Mouse (Mus musculus) embryonic facial prominence, embryonic 14.5 days (tissue): ENCODE results near the gene Ttc7b. TPM values are rescaled to one million over a fixed set of nuclear protein-coding genes. Genes with fewer than 3 reads are reported as not detected.

Experiments
- ATAC-seq: fragments of 200-750 bp; cut with Nextera tagmentation; 2 replicates; pipeline ENCODE4 v1.8.0; 2017; ENCODE audit warnings: low read depth, moderate number of reproducible peaks, moderate TSS enrichment
- DNase-seq: peaks from one replicate; pipeline ENCODE4 v3.0.0-alpha.2; 2015; ENCODE audit warnings: low spot score
- H3K27ac ChIP-seq: fragments of 300-500 bp; sonication (generic); replicated peaks from 2 replicates; pipeline ENCODE4 v1.5.1; 2014; ENCODE audit warnings: low read depth, mild to moderate bottlenecking, low read length, moderate library complexity
- H3K27me3 ChIP-seq: fragments of 300-500 bp; sonication (generic); replicated peaks from 2 replicates; pipeline ENCODE4 v1.6.1; 2014; ENCODE audit warnings: low read length; ENCODE audit not compliant: control insufficient read depth, insufficient read depth
- H3K36me3 ChIP-seq: fragments of 300-500 bp; sonication (generic); 2 replicates; pipeline ENCODE4 v1.6.1; 2014; ENCODE audit warnings: low read length, mixed read lengths; ENCODE audit not compliant: control insufficient read depth, insufficient read depth
- H3K4me1 ChIP-seq: fragments of 300-500 bp; sonication (generic); 2 replicates; pipeline ENCODE4 v1.6.1; 2014; ENCODE audit warnings: antibody characterized with exemption, low read length; ENCODE audit not compliant: control insufficient read depth, insufficient read depth
- H3K4me2 ChIP-seq: fragments of 300-500 bp; sonication (generic); 2 replicates; pipeline ENCODE4 v1.6.1; 2014; ENCODE audit warnings: low read depth, mild to moderate bottlenecking, low read length, moderate library complexity, mixed read lengths
- H3K4me3 ChIP-seq: fragments of 300-500 bp; sonication (generic); 2 replicates; pipeline ENCODE4 v1.5.1; 2014; ENCODE audit warnings: low read depth, mild to moderate bottlenecking, low read length
- H3K9ac ChIP-seq: fragments of 300-500 bp; sonication (generic); 2 replicates; pipeline ENCODE4 v1.6.1; 2014; ENCODE audit warnings: low read depth, mild to moderate bottlenecking, low read length, moderate library complexity, mixed read lengths
- H3K9me3 ChIP-seq: fragments of 300-500 bp; sonication (generic); 2 replicates; pipeline ENCODE4 v1.6.1; 2016; ENCODE audit warnings: low read length; ENCODE audit not compliant: control insufficient read depth
- WGBS: fragments of 180-500 bp; shearing (Covaris S2); extraction: QIAGEN DNeasy Blood & Tissue Kit; methylation state at CpG from one replicate; pipeline ENCODE4 v1.1.7; 2014; 5-methylcytosine and 5-hydroxymethylcytosine counted together
- polyA plus RNA-seq: library from polyadenylated mRNA; unstranded; fragments of >200 nt; fragmentation: Nextera tagmentation; extraction: Ambion mirVana; gene quantifications from 2 replicates; pipeline ENCODE4 v1.2.1, GENCODE M21; 2014

The Ttc7b gene
- polyA plus RNA-seq, 1 experiment from 2014 or later, result 6.6 TPM

DNA sequence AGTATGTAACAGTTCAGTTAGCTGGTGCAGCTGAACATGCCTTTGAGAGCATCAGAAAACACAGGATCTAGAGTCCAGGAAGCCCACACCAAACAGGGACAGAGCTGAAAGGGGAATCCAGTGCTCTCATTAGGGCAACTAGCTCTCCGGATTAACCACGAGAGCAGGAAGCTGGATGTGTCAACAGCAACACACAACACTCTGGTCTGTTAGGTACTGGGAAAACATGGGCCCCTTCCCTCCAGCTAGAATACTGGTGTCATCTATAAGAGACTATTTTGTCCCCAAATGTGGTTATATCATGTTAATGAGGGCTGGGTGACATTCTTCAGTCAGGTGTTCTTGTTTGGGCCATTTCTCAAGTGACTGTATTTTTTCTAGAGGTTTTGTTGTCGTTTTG, 21.4 kb upstream of the Ttc7b start:
- H3K36me3 ChIP-seq, result 0 out of 2 replicates have a peak, but pooled peaks cover 5% of the 10 kb centered on the region
- no peaks in the 10 kb centered on the region for H3K27me3 ChIP-seq
- DNase-seq, result no peak
- ATAC-seq, result no peak
- H3K4me2 ChIP-seq, result no peak overlapping the region
- H3K4me1 ChIP-seq, result no peaks in the 10 kb centered on the region
- no peak overlapping the region for H3K9ac ChIP-seq
- whole genome bisulfite sequencing, result 37% methylated on average over 3 of the region's 3 CpGs
- no peak overlapping the region for H3K27ac ChIP-seq
- no peaks in the 10 kb centered on the region for H3K9me3 ChIP-seq
- no peak overlapping the region for H3K4me3 ChIP-seq

DNA sequence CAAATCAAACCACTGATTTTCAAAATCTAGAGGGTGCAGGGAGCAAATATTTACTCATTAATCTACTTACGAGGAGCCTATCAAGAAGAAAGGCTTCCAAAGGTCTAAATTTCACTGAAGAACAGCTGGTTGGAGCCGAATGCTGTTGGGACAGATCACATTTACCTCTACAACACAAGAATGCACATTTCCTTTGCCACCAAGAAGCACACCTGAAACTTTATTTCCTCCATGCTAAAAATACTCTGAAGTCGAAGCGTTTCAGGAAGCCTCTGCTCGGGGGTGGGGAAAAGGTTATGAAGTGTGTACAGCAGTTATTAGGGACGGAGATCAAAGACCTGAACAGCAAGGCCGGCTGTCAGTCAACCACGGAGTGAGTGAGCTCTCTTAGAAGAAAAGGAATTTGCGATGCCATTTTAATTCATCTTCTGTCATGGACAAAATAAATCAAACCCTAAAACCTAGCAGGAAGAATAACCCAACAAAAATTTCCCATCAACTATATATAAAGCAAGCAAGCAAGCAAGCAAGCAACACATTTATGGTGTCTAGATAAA, 18.6 kb upstream of the Ttc7b start:
- no peak overlapping the region for H3K9ac ChIP-seq
- peaks cover 3% of the 10 kb centered on the region; the same call in 1 of the 2 replicates for H3K4me1 ChIP-seq
- no peak overlapping the region for H3K4me3 ChIP-seq
- H3K27me3 ChIP-seq, result no peaks in the 10 kb centered on the region
- 45% methylated on average over 9 of the region's 9 CpGs for WGBS
- DNase-seq (no peak), ATAC-seq (no peak)
- peak overlapping the region; percentile 15; the same call in 1 of the 2 replicates for H3K27ac ChIP-seq
- H3K4me2 ChIP-seq, result no peak overlapping the region
- H3K36me3 ChIP-seq, result no peaks in the 10 kb centered on the region
- H3K9me3 ChIP-seq, result no peaks in the 10 kb centered on the region

- WGBS, result 53% methylated on average over 7 of the region's 7 CpGs
- H3K4me2 ChIP-seq, result no peak overlapping the region
- peak; percentile 39 for DNase-seq
- no peaks in the 10 kb centered on the region for H3K9me3 ChIP-seq
- H3K27me3 ChIP-seq, result no peaks in the 10 kb centered on the region
- H3K4me3 ChIP-seq, result no peak overlapping the region
- H3K36me3 ChIP-seq, result no peaks in the 10 kb centered on the region
- H3K4me1 ChIP-seq, result peaks cover 3% of the 10 kb centered on the region; the same call in 1 of the 2 replicates
- H3K27ac ChIP-seq, result peak overlapping the region; percentile 15; the same call in 1 of the 2 replicates
- ATAC-seq, result no peak
- H3K9ac ChIP-seq, result no peak overlapping the region
Observed at GRCm38 (mm10) chr12:100538445-100539157, 18.0 kb upstream of the Ttc7b start.

GRCm38 (mm10) chr12:100537091-100537490, 16.5 kb upstream of the Ttc7b start:
- Histone ChIP-seq H3K4me3 (no peak overlapping the region), H3K4me2 (no peak overlapping the region), H3K4me1 (peaks cover 3% of the 10 kb centered on the region; the same call in 1 of the 2 replicates), H3K27me3 (no peaks in the 10 kb centered on the region), H3K9me3 (no peaks in the 10 kb centered on the region), H3K9ac (no peak overlapping the region), H3K27ac (no peak overlapping the region), H3K36me3 (no peaks in the 10 kb centered on the region)
- WGBS, result 73% methylated on average over 11 of the region's 11 CpGs
- DNase-seq (no peak), ATAC-seq (no peak)

- Histone ChIP-seq H3K27me3 (no peaks in the 10 kb centered on the region), H3K9me3 (no peaks in the 10 kb centered on the region), H3K9ac (no peak overlapping the region), H3K4me2 (no peak overlapping the region), H3K36me3 (no peaks in the 10 kb centered on the region), H3K4me1 (peaks cover 3% of the 10 kb centered on the region; the same call in 1 of the 2 replicates), H3K27ac (no peak overlapping the region), H3K4me3 (no peak overlapping the region)
- ATAC-seq (no peak), DNase-seq (no peak)
- 73% methylated on average over 12 of the region's 12 CpGs for WGBS
Observed at GRCm38 (mm10) chr12:100535028-100535427, 14.4 kb upstream of the Ttc7b start.

GRCm38 (mm10) chr12:100534028-100534427, 13.4 kb upstream of the Ttc7b start:
- 48% methylated on average over 3 of the region's 3 CpGs for WGBS
- Histone ChIP-seq H3K36me3 (no peaks in the 10 kb centered on the region), H3K9me3 (no peaks in the 10 kb centered on the region), H3K4me1 (peaks cover 3% of the 10 kb centered on the region; the same call in 1 of the 2 replicates), H3K27ac (no peak overlapping the region), H3K4me2 (no peak overlapping the region), H3K9ac (no peak overlapping the region), H3K27me3 (no peaks in the 10 kb centered on the region), H3K4me3 (no peak overlapping the region)
- DNase-seq, result no peak
- ATAC-seq, result no peak

- Histone ChIP-seq H3K27me3 (no peaks in the 10 kb centered on the region), H3K27ac (no peak overlapping the region), H3K4me2 (no peak overlapping the region), H3K4me1 (peaks cover 3% of the 10 kb centered on the region; the same call in 1 of the 2 replicates), H3K9ac (no peak overlapping the region), H3K9me3 (no peaks in the 10 kb centered on the region), H3K4me3 (no peak overlapping the region), H3K36me3 (no peaks in the 10 kb centered on the region)
- DNase-seq (no peak), ATAC-seq (no peak)
- 77% methylated on average over 4 of the region's 4 CpGs for WGBS
Observed at GRCm38 (mm10) chr12:100533209-100533608, 12.6 kb upstream of the Ttc7b start.

- H3K9me3 ChIP-seq, result no peaks in the 10 kb centered on the region
- no peaks in the 10 kb centered on the region for H3K36me3 ChIP-seq
- H3K27me3 ChIP-seq, result no peaks in the 10 kb centered on the region
- WGBS, result 76% methylated on average over 1 of the region's 1 CpGs
- no peak overlapping the region for H3K27ac ChIP-seq
- DNase-seq (no peak), ATAC-seq (no peak)
- H3K4me3 ChIP-seq, result no peak overlapping the region
- no peak overlapping the region for H3K4me2 ChIP-seq
- H3K9ac ChIP-seq, result no peak overlapping the region
- H3K4me1 ChIP-seq, result peaks cover 12% of the 10 kb centered on the region
Observed at GRCm38 (mm10) chr12:100531740-100532139, 11.1 kb upstream of the Ttc7b start.

DNA sequence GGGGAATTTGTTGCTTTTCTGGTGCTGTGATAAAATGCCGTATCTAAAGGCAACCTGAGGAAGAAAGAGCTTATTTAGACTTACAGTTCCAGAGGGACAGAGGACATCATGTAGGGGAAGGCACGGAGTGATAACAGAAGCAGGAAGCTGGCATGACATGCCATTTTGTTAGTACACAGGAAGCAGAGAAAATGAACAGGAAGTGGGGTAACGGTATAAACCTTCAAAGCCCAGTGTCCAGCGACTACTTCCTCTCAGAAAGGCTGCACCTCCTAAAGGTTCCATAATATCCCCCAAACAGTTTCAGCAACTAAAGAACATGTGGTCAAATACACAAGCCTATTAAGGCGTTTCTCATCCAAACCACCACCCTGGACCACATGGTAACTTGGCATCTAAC, 10.2 kb upstream of the Ttc7b start:
- ATAC-seq (no peak), DNase-seq (no peak)
- Histone ChIP-seq H3K9me3 (no peaks in the 10 kb centered on the region), H3K4me1 (peaks cover 8% of the 10 kb centered on the region; the same call in 1 of the 2 replicates), H3K36me3 (no peaks in the 10 kb centered on the region), H3K27ac (no peak overlapping the region), H3K4me2 (no peak overlapping the region), H3K4me3 (no peak overlapping the region), H3K9ac (no peak overlapping the region), H3K27me3 (no peaks in the 10 kb centered on the region)
- 74% methylated on average over 5 of the region's 5 CpGs for WGBS
